1 mouse cellular context compared by ENCODE assay signal in genomic region chr10:86707134-86707533, GRCm38 (mm10).
TF ChIP-seq lines count a peak whose summit lies in the region.

No protein-coding gene starts in this region.

TF ChIP-seq in MEL, 35 proteins besides CTCF, POLR2A, EP300 and RAD21 (continued from another document):
- TF ChIP-seq GATA1 (IDR thresholded peaks at IDR 0.05; ENCODE audit: low read depth, low read length) (0 out of 2 replicates have a peak, but pooled peaks have one; percentile 3), RCOR1 (IDR thresholded peaks at IDR 0.05; ENCODE audit: low read depth, low read length) (no peak), UBTF (IDR thresholded peaks at IDR 0.05; ENCODE audit: borderline replicate concordance, insufficient read depth, low read depth, low read length) (no peak), MYB (IDR thresholded peaks at IDR 0.05; ENCODE audit: low read depth, low read length) (no peak), JUND (IDR thresholded peaks at IDR 0.05; ENCODE audit: low read depth, low read length) (no peak)
TF ChIP-seq in MEL: peak in this region for 2.
